Mouse (Mus musculus): ENCODE measurements around the gene Got1. TPM values are rescaled to one million over a fixed set of nuclear protein-coding genes. Genes with fewer than 3 reads are reported as not detected.
A peak's percentile ranks its signal among the peaks of the same experiment; 100 is the strongest.
"Not testable (repeated sequence)": the region's sequence is repeated elsewhere in the genome, so short reads cannot be mapped to it uniquely, and the experiment has no call there.

The Got1 gene
- polyA plus RNA-seq, 1 experiment from 2014 or later: 14.2 TPM

- H3K27me3 ChIP-seq (replicated peaks; ENCODE audit: insufficient read depth, low read length): no peaks in the 10 kb centered on the region
- ATAC-seq (no peak), DNase-seq (ENCODE audit: low spot score) (no peak)
- no peak overlapping the region for H3K4me2 ChIP-seq (replicated peaks; ENCODE audit: low read depth, low read length)
- H3K27ac ChIP-seq (ENCODE audit: low read length): no peak overlapping the region
- H3K9ac ChIP-seq (replicated peaks; ENCODE audit: low read depth): no peak overlapping the region
- TF ChIP-seq EP300 (IDR thresholded peaks at IDR 0.05) (no peak), CTCF (IDR thresholded peaks at IDR 0.05) (no peak)
- no peaks in the 10 kb centered on the region for H3K9me3 ChIP-seq (ENCODE audit: low read length)
- no peaks in the 10 kb centered on the region for H3K36me3 ChIP-seq (ENCODE audit: insufficient read depth, low read length)
- no peak overlapping the region for H3K4me3 ChIP-seq (ENCODE audit: low read depth, low read length)
- H3K4me1 ChIP-seq (ENCODE audit: insufficient read depth, low read depth, low read length): no peaks in the 10 kb centered on the region
- WGBS: 81% methylated on average over 8 of the region's 8 CpGs
These were observed 10.5 kb downstream of the Got1 start for GRCm38 (mm10) chr19:43513874-43514273.

GRCm38 (mm10) chr19:43511621-43512620 is 12.5 kb downstream of the Got1 start:
- Histone ChIP-seq H3K4me2 (replicated peaks; ENCODE audit: low read depth, low read length) (no peak overlapping the region), H3K4me3 (ENCODE audit: low read depth, low read length) (no peak overlapping the region), H3K36me3 (ENCODE audit: insufficient read depth, low read length) (no peaks in the 10 kb centered on the region), H3K9me3 (ENCODE audit: low read length) (no peaks in the 10 kb centered on the region), H3K27ac (ENCODE audit: low read length) (no peak overlapping the region), H3K9ac (replicated peaks; ENCODE audit: low read depth) (no peak overlapping the region), H3K4me1 (ENCODE audit: insufficient read depth, low read depth, low read length) (no peaks in the 10 kb centered on the region), H3K27me3 (replicated peaks; ENCODE audit: insufficient read depth, low read length) (no peaks in the 10 kb centered on the region)
- peak; percentile 8 for DNase-seq (ENCODE audit: low spot score)
- TF ChIP-seq EP300 (IDR thresholded peaks at IDR 0.05) (no peak), CTCF (IDR thresholded peaks at IDR 0.05) (no peak)
- 76% methylated on average over 22 of the region's 22 CpGs for WGBS
- no peak for ATAC-seq

GRCm38 (mm10) chr19:43510436-43511220 is 13.8 kb downstream of the Got1 start:
- no peaks in the 10 kb centered on the region for H3K36me3 ChIP-seq (ENCODE audit: insufficient read depth, low read length)
- H3K27me3 ChIP-seq (replicated peaks; ENCODE audit: insufficient read depth, low read length): no peaks in the 10 kb centered on the region
- 87% methylated on average over 14 of the region's 14 CpGs for WGBS
- TF ChIP-seq EP300 (IDR thresholded peaks at IDR 0.05) (no peak), CTCF (IDR thresholded peaks at IDR 0.05) (no peak)
- no peak for ATAC-seq
- no peak overlapping the region for H3K4me3 ChIP-seq (ENCODE audit: low read depth, low read length)
- H3K9ac ChIP-seq (replicated peaks; ENCODE audit: low read depth): no peak overlapping the region
- H3K4me1 ChIP-seq (ENCODE audit: insufficient read depth, low read depth, low read length): no peaks in the 10 kb centered on the region
- H3K9me3 ChIP-seq (ENCODE audit: low read length): no peaks in the 10 kb centered on the region
- no peak for DNase-seq (ENCODE audit: low spot score)
- no peak overlapping the region for H3K4me2 ChIP-seq (replicated peaks; ENCODE audit: low read depth, low read length)
- no peak overlapping the region for H3K27ac ChIP-seq (ENCODE audit: low read length)

GRCm38 (mm10) chr19:43505441-43505840 is 19.0 kb downstream of the Got1 start:
- H3K4me1 ChIP-seq (ENCODE audit: insufficient read depth, low read depth, low read length): no peaks in the 10 kb centered on the region
- H3K9ac ChIP-seq (replicated peaks; ENCODE audit: low read depth): no peak overlapping the region
- DNase-seq (ENCODE audit: low spot score) (no peak), ATAC-seq (no peak)
- H3K36me3 ChIP-seq (ENCODE audit: insufficient read depth, low read length): no peaks in the 10 kb centered on the region
- TF ChIP-seq EP300 (IDR thresholded peaks at IDR 0.05) (no peak), CTCF (IDR thresholded peaks at IDR 0.05) (no peak)
- no peak overlapping the region for H3K4me3 ChIP-seq (ENCODE audit: low read depth, low read length)
- H3K27me3 ChIP-seq (replicated peaks; ENCODE audit: insufficient read depth, low read length): no peaks in the 10 kb centered on the region
- no peak overlapping the region for H3K4me2 ChIP-seq (replicated peaks; ENCODE audit: low read depth, low read length)
- no peak overlapping the region for H3K27ac ChIP-seq (ENCODE audit: low read length)
- no peaks in the 10 kb centered on the region for H3K9me3 ChIP-seq (ENCODE audit: low read length)
- 89% methylated on average over 12 of the region's 12 CpGs for WGBS

GRCm38 (mm10) chr19:43503593-43503992 is 20.8 kb downstream of the Got1 start:
- ATAC-seq; DNase-seq (ENCODE audit: low spot score); H3K27ac ChIP-seq (ENCODE audit: low read length); H3K27me3 ChIP-seq (replicated peaks; ENCODE audit: insufficient read depth, low read length); H3K4me1 ChIP-seq (ENCODE audit: insufficient read depth, low read depth, low read length); H3K4me3 ChIP-seq (ENCODE audit: low read depth, low read length); H3K9ac ChIP-seq (replicated peaks; ENCODE audit: low read depth); H3K9me3 ChIP-seq (ENCODE audit: low read length); H3K36me3 ChIP-seq (ENCODE audit: insufficient read depth, low read length); H3K4me2 ChIP-seq (replicated peaks; ENCODE audit: low read depth, low read length): not testable (repeated sequence)
- 92% methylated on average over 8 of the region's 9 CpGs for WGBS

GRCm38 (mm10) chr19:43502630-43503029 is 21.8 kb downstream of the Got1 start:
- 83% methylated on average over 11 of the region's 11 CpGs for WGBS
- Histone ChIP-seq H3K9ac (replicated peaks; ENCODE audit: low read depth) (no peak overlapping the region), H3K27ac (ENCODE audit: low read length) (no peak overlapping the region), H3K4me3 (ENCODE audit: low read depth, low read length) (no peak overlapping the region), H3K9me3 (ENCODE audit: low read length) (no peaks in the 10 kb centered on the region), H3K36me3 (ENCODE audit: insufficient read depth, low read length) (no peaks in the 10 kb centered on the region), H3K4me2 (replicated peaks; ENCODE audit: low read depth, low read length) (no peak overlapping the region), H3K4me1 (ENCODE audit: insufficient read depth, low read depth, low read length) (no peaks in the 10 kb centered on the region), H3K27me3 (replicated peaks; ENCODE audit: insufficient read depth, low read length) (no peaks in the 10 kb centered on the region)
- no peak for ATAC-seq
- no peak for DNase-seq (ENCODE audit: low spot score)
- TF ChIP-seq CTCF (IDR thresholded peaks at IDR 0.05) (no peak), EP300 (IDR thresholded peaks at IDR 0.05) (no peak)

All from lung, postnatal 0 days (tissue).